Mouse (Mus musculus) liver, postnatal 0 days (tissue): ENCODE data around the gene Eif3l. TPM values are rescaled to one million over a fixed set of nuclear protein-coding genes. Genes with fewer than 3 reads are reported as not detected.

Experiments
- ATAC-seq: fragments of 200-750 bp; cut with Nextera tagmentation; 2 replicates; pipeline ENCODE4 v1.8.0; 2017; ENCODE audit warnings: mild to moderate bottlenecking, moderate library complexity
- DNase-seq: peaks from one replicate; pipeline ENCODE4 v3.0.0-alpha.2; 2016
- H3K27ac ChIP-seq: fragments of 300-500 bp; sonication (generic); 2 replicates; pipeline ENCODE4 v1.5.1; 2014; ENCODE audit warnings: antibody characterized with exemption, moderate library complexity, mild to moderate bottlenecking, low read depth
- H3K27me3 ChIP-seq: fragments of 300-500 bp; sonication (generic); 2 replicates; pipeline ENCODE4 v1.6.1; 2014; ENCODE audit warnings: low read length, control low read depth, mixed read lengths; ENCODE audit not compliant: insufficient read depth
- H3K36me3 ChIP-seq: fragments of 300-500 bp; sonication (generic); replicated peaks from 2 replicates; pipeline ENCODE4 v1.6.1; 2014; ENCODE audit warnings: mild to moderate bottlenecking, control low read depth, low read length, moderate library complexity, mixed read lengths; ENCODE audit not compliant: insufficient read depth
- H3K4me1 ChIP-seq: fragments of 300-500 bp; sonication (generic); 2 replicates; pipeline ENCODE4 v1.6.1; 2014; ENCODE audit warnings: antibody characterized with exemption, mild to moderate bottlenecking, control low read depth; ENCODE audit not compliant: insufficient read depth
- H3K4me2 ChIP-seq: fragments of 300-500 bp; sonication (generic); 2 replicates; pipeline ENCODE4 v1.6.1; 2014; ENCODE audit warnings: low read depth, mild to moderate bottlenecking, low read length, moderate library complexity, mixed read lengths
- H3K4me3 ChIP-seq: fragments of 300-500 bp; sonication (generic); 2 replicates; pipeline ENCODE4 v1.5.1; 2014; ENCODE audit warnings: low read depth, low read length
- H3K9ac ChIP-seq: fragments of 300-500 bp; sonication (generic); replicated peaks from 2 replicates; pipeline ENCODE4 v1.6.1; 2014; ENCODE audit warnings: mild to moderate bottlenecking, moderate library complexity
- H3K9me3 ChIP-seq: fragments of 300-500 bp; sonication (generic); 2 replicates; pipeline ENCODE4 v1.6.1; 2016; ENCODE audit warnings: mild to moderate bottlenecking, control low read depth, low read length, mixed read lengths
- CTCF ChIP-seq: sonication (generic); IDR thresholded peaks from 2 replicates; pipeline ENCODE4 v1.5.1; 2016; ENCODE audit warnings: antibody characterized with exemption, low read depth
- EP300 ChIP-seq: IDR thresholded peaks from 2 replicates; pipeline ENCODE4 v1.6.1; 2016; ENCODE audit warnings: antibody characterized with exemption, low read depth, mild to moderate bottlenecking
- WGBS: fragments of 180-500 bp; shearing (Covaris S2); extraction: QIAGEN DNeasy Blood & Tissue Kit; methylation state at CpG from one replicate; pipeline ENCODE4 v1.1.7; 2014; ENCODE audit not compliant: insufficient replicate concordance; 5-methylcytosine and 5-hydroxymethylcytosine counted together
- polyA plus RNA-seq: library from polyadenylated mRNA; unstranded; fragments of >200 nt; fragmentation: Nextera tagmentation; extraction: Ambion mirVana; gene quantifications from 2 replicates; pipeline ENCODE4 v1.2.1, GENCODE M21; 2015

Gene Eif3l
- polyA plus RNA-seq, 1 experiment from 2014 or later, result 76.4 TPM

DNA sequence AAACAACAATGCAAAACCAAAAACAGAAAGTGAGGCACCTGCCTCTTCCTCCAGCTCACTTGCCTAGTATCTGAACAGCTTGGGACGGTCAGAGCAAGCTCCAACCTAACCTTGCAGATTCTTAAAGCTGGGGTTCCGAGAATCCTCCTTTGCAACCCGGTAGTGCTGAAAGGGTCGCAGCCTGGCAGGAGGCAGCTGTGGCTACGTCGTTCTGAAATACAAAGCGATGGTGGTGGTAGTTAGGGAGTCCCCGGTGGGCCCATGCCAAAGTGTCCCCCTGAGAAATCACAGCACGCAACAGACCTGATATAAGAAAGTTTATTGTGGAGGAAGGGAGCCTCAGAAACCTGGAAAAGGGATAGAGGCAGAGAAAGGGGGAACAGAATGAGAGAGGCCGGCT is 36.6 kb upstream of the Eif3l start:
- ATAC-seq (no peak), DNase-seq (no peak)
- Histone ChIP-seq H3K4me1 (peaks cover 33% of the 10 kb centered on the region), H3K4me2 (peak overlapping the region; percentile 55), H3K27me3 (peaks cover 27% of the 10 kb centered on the region), H3K27ac (no peak overlapping the region), H3K4me3 (no peak overlapping the region), H3K9me3 (no peaks in the 10 kb centered on the region), H3K36me3 (no peaks in the 10 kb centered on the region; the same call in 1 of the 2 replicates), H3K9ac (no peak overlapping the region)
- TF ChIP-seq CTCF (no peak), EP300 (no peak)
- WGBS, result 76% methylated on average over 10 of the region's 10 CpGs

DNA sequence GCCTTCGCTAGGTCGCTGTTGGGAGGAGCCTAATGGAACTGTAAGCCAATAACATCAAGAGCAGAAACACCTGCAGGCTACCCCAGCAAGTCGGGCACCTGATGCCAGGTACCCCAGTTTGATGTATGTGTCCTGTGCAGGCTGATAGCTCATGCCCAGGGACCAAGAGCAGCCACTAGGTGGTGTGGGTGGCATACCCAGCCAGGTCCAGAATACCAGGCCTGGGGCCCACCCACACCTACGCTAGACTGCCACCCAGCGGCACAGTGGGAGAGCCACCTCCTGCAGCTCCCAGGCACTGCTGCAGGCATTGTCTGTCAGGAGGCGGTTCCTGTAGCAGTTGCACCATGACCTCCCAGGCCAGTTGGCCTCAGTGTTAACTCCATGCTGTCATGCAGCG is 36.1 kb upstream of the Eif3l start:
- no peak overlapping the region for H3K4me2 ChIP-seq
- peak; percentile 93 for ATAC-seq

DNA sequence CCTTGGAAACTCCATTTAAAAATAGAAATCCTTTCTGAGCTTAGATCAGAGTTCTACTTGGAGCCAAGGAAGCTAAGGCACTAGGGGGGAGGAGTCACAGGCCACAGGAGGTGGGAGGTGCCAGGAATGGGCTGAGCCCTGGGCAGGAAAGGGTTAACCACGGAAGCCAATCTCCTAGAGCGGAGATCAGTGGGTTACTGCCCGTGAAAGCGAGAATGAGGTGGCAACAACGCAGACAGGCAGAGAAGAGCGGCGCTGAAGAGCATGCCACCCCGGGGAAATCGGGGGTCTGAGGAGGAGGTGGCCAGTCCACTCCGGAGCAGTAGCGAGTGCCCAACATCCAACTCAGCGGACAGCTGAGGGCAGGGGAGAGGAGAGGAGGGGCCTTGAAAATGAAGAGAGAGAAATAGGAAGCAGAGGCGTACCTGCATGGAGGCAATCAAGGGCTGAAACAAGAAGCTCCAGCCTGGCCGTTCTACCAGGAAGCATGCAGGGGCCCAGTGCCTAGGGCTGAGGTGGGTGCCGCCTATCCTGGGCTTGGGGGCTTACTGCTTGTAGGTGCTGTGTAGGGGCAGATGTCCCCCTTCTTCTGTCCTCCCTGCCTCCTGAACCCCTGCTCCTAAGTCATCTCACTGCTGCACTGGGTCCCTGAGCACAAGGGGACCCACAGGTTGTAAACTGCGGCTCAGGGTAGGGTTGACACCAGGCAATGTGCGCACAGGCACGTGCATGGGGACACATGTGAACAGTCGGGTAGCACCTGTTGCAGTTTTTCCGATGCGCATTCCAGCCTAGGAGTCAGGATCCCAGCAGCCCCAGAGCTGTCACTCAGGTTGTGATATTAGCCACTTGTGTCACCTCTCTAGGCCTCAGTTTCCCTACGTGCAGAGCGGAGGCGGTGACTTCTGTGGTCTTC is 34.2 kb upstream of the Eif3l start:
- DNase-seq (peak; percentile 41), ATAC-seq (no peak)
- no peak overlapping the region; the same call in 1 of the 2 replicates for H3K9ac ChIP-seq
- peak overlapping the region; percentile 63 for H3K4me2 ChIP-seq
- TF ChIP-seq CTCF, result no peak
- no peak for TF ChIP-seq EP300
- H3K36me3 ChIP-seq, result no peaks in the 10 kb centered on the region; the same call in 1 of the 2 replicates
- peaks cover 36% of the 10 kb centered on the region for H3K4me1 ChIP-seq
- no peak overlapping the region; the same call in 1 of the 2 replicates for H3K27ac ChIP-seq
- WGBS, result 13% methylated on average over 24 of the region's 24 CpGs
- peaks cover 33% of the 10 kb centered on the region for H3K27me3 ChIP-seq
- peak overlapping the region; percentile 24; the same call in 1 of the 2 replicates for H3K4me3 ChIP-seq
- H3K9me3 ChIP-seq, result no peaks in the 10 kb centered on the region

More for the DNA sequence above, 36.1 kb upstream of the Eif3l start:
- TF ChIP-seq CTCF (peak; percentile 99), EP300 (no peak)
- H3K9ac ChIP-seq, result no peak overlapping the region
- no peak overlapping the region for H3K27ac ChIP-seq
- no peaks in the 10 kb centered on the region for H3K9me3 ChIP-seq
- peaks cover 33% of the 10 kb centered on the region for H3K27me3 ChIP-seq
- no peak overlapping the region for H3K4me3 ChIP-seq
- peak; percentile 94 for DNase-seq
- peaks cover 33% of the 10 kb centered on the region for H3K4me1 ChIP-seq
- WGBS, result 14% methylated on average over 7 of the region's 7 CpGs
- no peaks in the 10 kb centered on the region; the same call in 1 of the 2 replicates for H3K36me3 ChIP-seq

DNA sequence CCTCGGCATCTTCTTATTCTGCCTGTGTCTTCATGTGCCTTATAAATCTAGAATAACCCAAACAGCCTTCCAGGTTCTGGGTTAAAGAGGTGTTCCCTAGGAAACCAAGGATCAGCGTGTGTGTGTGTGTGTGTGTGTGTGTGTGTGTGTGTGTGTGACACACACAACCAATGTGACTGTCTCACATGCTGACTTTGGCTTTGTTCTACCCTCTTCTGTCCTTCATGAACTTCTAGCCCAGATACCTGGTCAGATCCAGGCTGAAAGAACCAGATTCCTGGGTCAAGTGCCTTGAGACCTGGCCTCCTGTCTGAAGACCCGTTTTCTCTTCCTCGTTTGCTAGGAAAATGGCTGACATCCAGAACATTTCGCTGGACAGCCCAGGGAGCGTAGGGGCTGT is 33.4 kb upstream of the Eif3l start, which contains the start of gene Galr3:
Gene Galr3, plus strand, starts transcription at position 301 of the 400 bp plus-strand sequence.
- 60% methylated on average over 6 of the region's 6 CpGs for WGBS
- TF ChIP-seq EP300 (no peak), CTCF (no peak)

DNA sequence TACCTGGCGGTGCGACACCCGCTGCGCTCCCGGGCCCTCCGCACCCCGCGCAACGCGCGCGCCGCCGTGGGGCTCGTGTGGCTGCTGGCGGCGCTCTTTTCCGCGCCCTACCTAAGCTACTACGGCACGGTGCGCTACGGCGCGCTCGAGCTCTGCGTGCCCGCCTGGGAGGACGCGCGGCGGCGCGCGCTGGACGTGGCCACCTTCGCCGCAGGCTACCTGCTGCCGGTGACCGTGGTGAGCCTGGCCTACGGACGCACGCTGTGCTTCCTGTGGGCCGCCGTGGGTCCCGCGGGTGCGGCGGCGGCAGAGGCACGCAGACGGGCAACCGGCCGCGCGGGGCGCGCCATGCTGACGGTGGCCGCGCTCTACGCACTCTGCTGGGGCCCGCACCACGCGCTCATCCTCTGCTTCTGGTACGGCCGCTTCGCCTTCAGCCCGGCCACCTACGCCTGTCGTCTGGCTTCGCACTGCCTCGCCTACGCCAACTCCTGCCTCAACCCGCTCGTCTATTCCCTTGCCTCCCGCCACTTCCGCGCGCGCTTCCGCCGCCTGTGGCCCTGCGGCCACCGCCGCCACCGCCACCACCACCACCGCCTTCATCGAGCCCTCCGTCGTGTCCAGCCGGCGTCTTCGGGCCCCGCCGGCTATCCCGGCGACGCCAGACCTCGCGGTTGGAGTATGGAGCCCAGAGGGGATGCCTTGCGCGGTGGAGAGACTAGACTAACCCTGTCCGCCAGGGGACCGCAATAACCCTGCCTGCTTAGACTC is 32.1 kb upstream of the Eif3l start:
- WGBS, result 2% methylated on average over 66 of the region's 105 CpGs
- H3K4me2 ChIP-seq, result peak overlapping the region; percentile 84
- H3K36me3 ChIP-seq, result no peaks in the 10 kb centered on the region
- peaks cover 34% of the 10 kb centered on the region for H3K4me1 ChIP-seq
- H3K9ac ChIP-seq, result 0 out of 2 replicates have a peak overlapping the region, but pooled peaks have one; percentile 3
- DNase-seq (peak; percentile 40), ATAC-seq (no peak)
- no peak overlapping the region for H3K27ac ChIP-seq
- peak overlapping the region; percentile 50 for H3K4me3 ChIP-seq
- no peak for TF ChIP-seq EP300
- 0 out of 2 replicates have a peak, but pooled peaks have one; percentile 6 for TF ChIP-seq CTCF
- peaks cover 33% of the 10 kb centered on the region for H3K27me3 ChIP-seq
- H3K9me3 ChIP-seq, result no peaks in the 10 kb centered on the region

More for the DNA sequence above, 33.4 kb upstream of the Eif3l start, which contains the start of gene Galr3:
- DNase-seq (no peak), ATAC-seq (no peak)
- peak within 1 kb of the TSS; percentile 3; the same call in 1 of the 2 replicates for H3K9ac ChIP-seq
- no peaks in the 10 kb centered on the region for H3K36me3 ChIP-seq
- peaks cover 36% of the 10 kb centered on the region for H3K4me1 ChIP-seq
- no peak within 1 kb of the TSS; the same call in 1 of the 2 replicates for H3K27ac ChIP-seq
- peak within 1 kb of the TSS; percentile 84 for H3K4me2 ChIP-seq
- peaks cover 33% of the 10 kb centered on the region for H3K27me3 ChIP-seq
- H3K4me3 ChIP-seq, result peak within 1 kb of the TSS; percentile 50
- no peaks in the 10 kb centered on the region for H3K9me3 ChIP-seq
